In the genomic region with DNA sequence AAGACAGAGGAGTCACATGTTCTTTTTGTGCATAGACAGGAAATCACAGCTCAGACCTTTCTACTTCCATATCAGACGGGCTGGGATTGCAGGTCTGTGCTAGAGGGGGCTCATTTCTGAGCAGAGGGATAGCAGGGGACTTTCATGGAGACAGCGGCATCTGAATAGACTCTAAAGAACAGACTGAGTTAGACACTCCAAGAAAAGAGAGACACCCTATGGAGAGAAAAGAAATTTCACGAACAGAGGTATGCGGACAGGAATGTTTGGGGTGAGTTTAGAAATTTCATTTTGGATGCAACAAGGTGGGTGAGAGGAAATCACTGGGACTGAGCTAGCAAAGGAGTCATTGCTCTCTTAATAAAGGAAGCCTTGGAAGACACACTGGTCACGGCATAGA, we compare ENCODE assay signal across 27 mouse cellular contexts. TPM values are rescaled to one million over a fixed set of nuclear protein-coding genes. Genes with fewer than 3 reads are reported as not detected.
DNase-seq lines count a peak whose midpoint lies in the region; ATAC-seq and TF ChIP-seq lines count a peak whose summit lies in the region.
"Had no signal": no experiment of that assay in that cellular context is flagged by ENCODE, and none has a peak within 500 bp of the region (broad histone marks: within the 10 kb centered on the region; RNA-seq: fewer than 3 reads in every experiment).

No protein-coding gene starts in this region.

- 66% methylated on average over 5 of the region's 5 CpGs for WGBS in heart, embryonic 13.5 days
- 68% methylated on average over 5 of the region's 5 CpGs for WGBS in heart, postnatal 0 days
- WGBS in hindbrain, embryonic 10.5 days, result 81% methylated on average over 5 of the region's 5 CpGs

- no peak for DNase-seq in heart, adult 11 months
- no peak for DNase-seq in heart, postnatal 0 days (ENCODE audit: low spot score)
- no peak for DNase-seq in heart, postnatal 25 days (ENCODE audit: low spot score)
- no peak for DNase-seq in hindbrain, embryonic 10.5 days (ENCODE audit: low spot score)
- DNase-seq: cerebellum, adult 11 months; cerebellum, adult 2 months; cerebellum, adult 9-11 months; cerebellum, postnatal 25 days; gastrocnemius, postnatal 10 days; gastrocnemius, postnatal 36 days; kidney, adult 18-20 months had no signal

- no peak for TF ChIP-seq POLR2A in embryonic fibroblast, embryonic 13.5 days (IDR thresholded peaks at IDR 0.05; ENCODE audit: low read depth, low read length)

- no peaks in the 10 kb centered on the region for H3K9me3 ChIP-seq in heart, embryonic 13.5 days
- no peaks in the 10 kb centered on the region for H3K9me3 ChIP-seq in heart, postnatal 0 days (replicated peaks; ENCODE audit: control insufficient read depth, low read length)
- H3K9me3 ChIP-seq in hindbrain, embryonic 10.5 days, result no peaks in the 10 kb centered on the region
- H3K9me3 ChIP-seq: embryonic facial prominence, embryonic 12.5 days; embryonic facial prominence, embryonic 15.5 days; forebrain, embryonic 13.5 days; heart, embryonic 12.5 days had no signal

- TF ChIP-seq CTCF in heart, postnatal 0 days (IDR thresholded peaks at IDR 0.05; ENCODE audit: low read depth), result no peak
- no peak for TF ChIP-seq CTCF in embryonic fibroblast, embryonic 13.5 days (IDR thresholded peaks at IDR 0.05; ENCODE audit: borderline replicate concordance, insufficient read depth, low read length)

- H3K4me2 ChIP-seq in heart, embryonic 13.5 days, result no peak overlapping the region
- no peak overlapping the region for H3K4me2 ChIP-seq in heart, postnatal 0 days (ENCODE audit: low read depth, low read length)
- H3K4me2 ChIP-seq: embryonic facial prominence, embryonic 12.5 days; embryonic facial prominence, embryonic 15.5 days; forebrain, embryonic 13.5 days; heart, embryonic 12.5 days; hindbrain, embryonic 14.5 days had no signal

- H3K4me1 ChIP-seq in heart, embryonic 13.5 days, result peaks cover 4% of the 10 kb centered on the region; the same call in 1 of the 2 replicates
- H3K4me1 ChIP-seq in heart, postnatal 0 days (ENCODE audit: control insufficient read depth, insufficient read depth), result peaks cover 8% of the 10 kb centered on the region
- H3K4me1 ChIP-seq in embryonic fibroblast, embryonic 13.5 days (ENCODE audit: control insufficient read depth, insufficient read depth, low read length), result peaks cover 3% of the 10 kb centered on the region
- peaks cover 34% of the 10 kb centered on the region for H3K4me1 ChIP-seq in hindbrain, embryonic 10.5 days (replicated peaks)
- H3K4me1 ChIP-seq: embryonic facial prominence, embryonic 12.5 days; embryonic facial prominence, embryonic 15.5 days had no signal

- peaks cover 11% of the 10 kb centered on the region; the same call in 1 of the 2 replicates for H3K27me3 ChIP-seq in heart, embryonic 13.5 days (replicated peaks)
- H3K27me3 ChIP-seq in heart, postnatal 0 days (ENCODE audit: control insufficient read depth, insufficient read depth, low read length), result no peaks in the 10 kb centered on the region
- H3K27me3 ChIP-seq in hindbrain, embryonic 10.5 days (ENCODE audit: insufficient read depth, poor library complexity, severe bottlenecking), result no peaks in the 10 kb centered on the region
- H3K27me3 ChIP-seq: embryonic facial prominence, embryonic 12.5 days; forebrain, embryonic 13.5 days; heart, embryonic 12.5 days had no signal

- ATAC-seq in heart, embryonic 13.5 days (ENCODE audit: extremely low read depth, insufficient number of reproducible peaks, low FRiP score, low TSS enrichment), result no peak
- no peak for ATAC-seq in heart, postnatal 0 days (ENCODE audit: insufficient read depth, low read depth)
- ATAC-seq: CD4-positive, CD25-positive, alpha-beta regulatory T cell, adult 4 months; forebrain, embryonic 13.5 days; forebrain, embryonic 16.5 days; hindbrain, postnatal 0 days; inflammation-experienced regulatory T-cells, adult 6 months; intestine, embryonic 16.5 days had no signal

- H3K36me3 ChIP-seq in heart, embryonic 13.5 days, result no peaks in the 10 kb centered on the region
- no peaks in the 10 kb centered on the region for H3K36me3 ChIP-seq in heart, postnatal 0 days (replicated peaks; ENCODE audit: control insufficient read depth, insufficient read depth, low read length)
- H3K36me3 ChIP-seq in hindbrain, embryonic 10.5 days, result no peaks in the 10 kb centered on the region
- H3K36me3 ChIP-seq: embryonic facial prominence, embryonic 12.5 days; embryonic facial prominence, embryonic 15.5 days; heart, embryonic 12.5 days had no signal

- intact Hi-C loops in heart, postnatal 25 days (cut with DNase I), result no loop called here

- H3K4me3 ChIP-seq in heart, embryonic 13.5 days, result no peak overlapping the region
- H3K4me3 ChIP-seq in heart, postnatal 0 days (ENCODE audit: low read depth, low read length), result no peak overlapping the region
- H3K4me3 ChIP-seq in embryonic fibroblast, embryonic 13.5 days (ENCODE audit: insufficient read depth, low read length), result no peak overlapping the region
- H3K4me3 ChIP-seq in hindbrain, embryonic 10.5 days, result no peak overlapping the region
- H3K4me3 ChIP-seq: embryonic facial prominence, embryonic 12.5 days; embryonic facial prominence, embryonic 15.5 days; erythroblast, embryonic 14.5 days; forebrain, embryonic 13.5 days; heart, embryonic 12.5 days had no signal

- H3K27ac ChIP-seq in heart, embryonic 13.5 days (replicated peaks), result peak overlapping the region; percentile 70
- H3K27ac ChIP-seq in heart, postnatal 0 days (ENCODE audit: low read depth), result peak overlapping the region; percentile 36; the same call in 1 of the 2 replicates
- peak overlapping the region; percentile 72 for H3K27ac ChIP-seq in embryonic fibroblast, embryonic 13.5 days (ENCODE audit: insufficient read depth, low read length)
- no peak overlapping the region for H3K27ac ChIP-seq in hindbrain, embryonic 10.5 days
- H3K27ac ChIP-seq: embryonic facial prominence, embryonic 12.5 days; embryonic facial prominence, embryonic 15.5 days; forebrain, embryonic 13.5 days; hindbrain, embryonic 14.5 days; hindbrain, postnatal 0 days had no signal

- TF ChIP-seq EP300 in heart, postnatal 0 days (IDR thresholded peaks at IDR 0.05; ENCODE audit: low read depth), result no peak

- H3K9ac ChIP-seq in heart, embryonic 13.5 days, result no peak overlapping the region
- no peak overlapping the region for H3K9ac ChIP-seq in heart, postnatal 0 days (replicated peaks; ENCODE audit: low read depth, low read length)
- H3K9ac ChIP-seq: embryonic facial prominence, embryonic 12.5 days; embryonic facial prominence, embryonic 15.5 days; forebrain, embryonic 13.5 days; heart, embryonic 12.5 days; hindbrain, embryonic 14.5 days had no signal

RNA-seq across cellular contexts. Expression of a gene that starts 56.8 kb away (rescaled TPM):
- polyA plus RNA-seq in heart, embryonic 13.5 days (2015; fragmentation: Nextera tagmentation; extraction: Ambion mirVana), result 3.9 and 5.1 TPM in 2 replicates
- 7.9 and 10.9 TPM in 2 replicates for total RNA-seq in heart, postnatal 0 days (2014; rRNA removed; ENCODE audit: low replicate concordance)
- 2.9 and 3.6 TPM in 2 replicates for polyA plus RNA-seq in heart, postnatal 0 days (2015; fragmentation: Nextera tagmentation; extraction: Ambion mirVana)
- total RNA-seq in heart, postnatal 25 days (2021), result 1 to 10 TPM; 3.1 to 3.4 TPM
- 13.0 and 28.3 TPM in 2 replicates for polyA plus RNA-seq in embryonic fibroblast, embryonic 13.5 days (2011; ENCODE audit: insufficient read length, low read depth, missing spikeins)
- polyA plus RNA-seq in hindbrain, embryonic 10.5 days (2016; fragmentation: Nextera tagmentation; extraction: Ambion mirVana), result 2.2 and 2.7 TPM in 2 replicates
- total RNA-seq: common myeloid progenitor, adult 5-6 weeks; granulocyte monocyte progenitor cell, adult 5-6 weeks; MEL had no signal
- polyA plus RNA-seq: erythroblast, embryonic 14.5 days had no signal
